Mouse (Mus musculus) ES-Bruce4 (cell line): ENCODE results near the gene Smok3a.

ENCODE experiments used
- CTCF ChIP-seq: IDR thresholded peaks from one replicate; pipeline ENCODE4 v1.8.1; 2011; ENCODE audit warnings: low read depth, low read length
- EP300 ChIP-seq: IDR thresholded peaks from 2 replicates; pipeline ENCODE4 v1.6.1; 2011; ENCODE audit warnings: low read depth, low read length; ENCODE audit not compliant: insufficient read depth
- POLR2A ChIP-seq: IDR thresholded peaks from one replicate; pipeline ENCODE4 v1.8.1; 2011; ENCODE audit warnings: low read length; ENCODE audit not compliant: insufficient read depth

DNA sequence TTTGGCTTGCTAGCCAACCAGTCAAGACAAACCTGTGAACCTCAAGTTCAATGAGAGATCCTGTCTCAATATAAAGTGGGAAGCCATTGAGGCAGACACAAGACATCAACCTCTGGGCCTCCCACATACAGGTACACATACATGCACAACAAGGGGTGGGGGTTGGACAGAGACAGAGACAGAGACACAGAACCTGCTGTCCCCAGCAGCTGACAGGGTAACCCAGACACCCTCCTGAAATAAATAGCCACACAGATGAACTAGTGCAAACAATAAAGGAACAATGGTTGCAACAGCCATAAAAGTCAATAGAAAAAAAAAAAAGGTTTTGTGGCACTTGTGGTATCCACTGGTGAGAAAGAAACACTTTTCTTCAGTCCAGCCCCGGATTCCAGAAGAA lies 45.6 kb upstream of the Smok3a start:
- no peak for TF ChIP-seq POLR2A
- no peak for TF ChIP-seq CTCF
- TF ChIP-seq EP300 = no peak
